Mouse (Mus musculus) heart, postnatal 36 days (tissue): ENCODE measurements around the gene Sall4. TPM values are rescaled to one million over a fixed set of nuclear protein-coding genes. Genes with fewer than 3 reads are reported as not detected.

Experiments
- DNase-seq, 2 experiments: peaks; one replicate each; pipeline ENCODE4 v3.0.0; 2021 to 2022
- intact Hi-C: fragments of 180-260 bp; cut with DNase I; formaldehyde crosslinking; loops from one replicate; pipeline ENCODE4 v1.15.1; 2025
- total RNA-seq, 2 experiments: library from RNA; stranded (reverse); gene quantifications; 2 replicates each; pipeline ENCODE4 v1.2.3; 2021

The Sall4 gene
- total RNA-seq, 2 experiments from 2014 or later, result 2.4 to 3.4 TPM

GRCm38 (mm10) chr2:168702266-168702665 lies 65.5 kb downstream of the Sall4 start:
- intact Hi-C loops, result no loop called here
- no peak for DNase-seq

Other genes starting within 250 kb of the Sall4 start
- gene Nfatc2, start 166.3 kb downstream of the Sall4 start, total RNA-seq, result 10 to 100 TPM; 16.2 to 18.1 TPM
- gene Atp9a, start 25.5 kb downstream of the Sall4 start, total RNA-seq, result 10 to 100 TPM; 46.1 to 54.3 TPM
- 1 to 10 TPM; 6.9 to 8.4 TPM for gene Zfp64, start 187.6 kb upstream of the Sall4 start, total RNA-seq